Mouse (Mus musculus) T-helper 2 cell (primary cell): ENCODE data around the gene Larp4b.
"Not testable (repeated sequence)": the region's sequence is repeated elsewhere in the genome, so short reads cannot be mapped to it uniquely, and the experiment has no call there.

Source experiments
- in situ Hi-C: fragments of 300-600 bp; cut with MboI, MseI; formaldehyde crosslinking; loops from one replicate; pipeline ENCODE4 v1.15.1; 2025; ENCODE audit warnings: high pct_unique_total_duplicates

The Larp4b gene

DNA sequence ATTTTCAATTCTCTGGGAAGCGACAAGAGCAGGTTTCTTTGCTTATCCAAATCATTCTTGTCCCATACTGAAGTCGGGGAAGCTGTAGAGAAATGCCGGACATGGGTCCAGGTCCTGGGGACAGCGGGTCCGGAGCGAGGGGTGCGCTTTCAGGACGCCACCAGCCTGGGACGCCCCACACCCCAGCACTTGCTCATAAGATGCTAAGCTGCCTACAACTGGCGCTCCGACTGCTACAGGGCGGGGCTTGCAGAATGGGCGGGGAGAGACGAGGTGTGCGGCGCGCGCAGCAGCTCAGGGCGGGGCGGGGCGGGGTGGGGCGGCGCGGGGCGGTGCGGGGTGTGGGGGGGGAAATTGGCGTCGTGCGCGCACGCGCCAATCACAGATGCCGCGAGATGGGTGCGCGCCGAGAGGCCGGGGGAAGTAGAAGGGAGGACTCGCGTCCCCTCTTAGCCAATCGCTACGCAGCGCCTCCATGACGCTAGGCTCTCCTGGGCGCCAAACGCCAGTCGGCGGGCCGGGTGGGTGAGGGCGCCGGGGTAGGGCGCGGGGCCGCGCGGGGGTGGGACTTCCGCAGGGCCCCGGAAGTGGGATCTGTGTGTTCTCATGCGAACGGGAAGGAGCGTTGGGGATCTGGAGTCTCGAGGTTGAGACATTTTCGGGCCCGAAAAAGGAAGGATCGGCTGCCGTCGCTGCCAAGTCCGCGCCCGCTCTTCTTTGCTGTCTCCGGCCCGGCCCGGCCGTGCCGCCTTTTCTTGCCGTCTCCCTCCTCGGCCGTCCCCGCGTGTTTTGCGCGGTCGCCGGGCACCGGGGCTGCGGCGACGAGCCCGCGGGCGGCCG, at the start of gene Larp4b:
TSS of gene Larp4b (plus strand) at position 566 of the 840 bp plus-strand sequence.
- in situ Hi-C loops: loop anchor here (5.0 to 10.0 kb wide), 2 partner anchors 101 to 219 kb away; partner anchors contain the start of gene Wdr37

DNA sequence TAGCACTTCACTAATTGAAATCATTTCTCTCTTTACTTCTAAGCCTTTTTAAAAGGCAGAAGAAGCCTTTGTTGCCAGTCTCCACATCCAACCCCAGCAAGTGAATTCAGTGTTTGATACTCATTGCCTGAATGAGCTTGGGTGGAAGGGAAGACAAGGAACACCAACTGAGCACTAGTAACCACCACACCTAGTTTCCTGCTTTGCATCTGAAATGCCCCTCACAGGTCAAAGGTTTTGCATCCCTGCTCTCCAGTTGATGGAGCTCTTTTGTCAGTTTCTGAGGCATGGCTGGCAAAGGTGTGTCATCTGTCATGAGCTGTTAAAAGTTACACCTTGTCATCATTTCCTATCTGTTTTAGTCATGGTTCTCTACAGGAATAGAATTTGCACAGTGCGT, 49.0 kb upstream of the Larp4b start:
- in situ Hi-C loops: no loop called here

DNA sequence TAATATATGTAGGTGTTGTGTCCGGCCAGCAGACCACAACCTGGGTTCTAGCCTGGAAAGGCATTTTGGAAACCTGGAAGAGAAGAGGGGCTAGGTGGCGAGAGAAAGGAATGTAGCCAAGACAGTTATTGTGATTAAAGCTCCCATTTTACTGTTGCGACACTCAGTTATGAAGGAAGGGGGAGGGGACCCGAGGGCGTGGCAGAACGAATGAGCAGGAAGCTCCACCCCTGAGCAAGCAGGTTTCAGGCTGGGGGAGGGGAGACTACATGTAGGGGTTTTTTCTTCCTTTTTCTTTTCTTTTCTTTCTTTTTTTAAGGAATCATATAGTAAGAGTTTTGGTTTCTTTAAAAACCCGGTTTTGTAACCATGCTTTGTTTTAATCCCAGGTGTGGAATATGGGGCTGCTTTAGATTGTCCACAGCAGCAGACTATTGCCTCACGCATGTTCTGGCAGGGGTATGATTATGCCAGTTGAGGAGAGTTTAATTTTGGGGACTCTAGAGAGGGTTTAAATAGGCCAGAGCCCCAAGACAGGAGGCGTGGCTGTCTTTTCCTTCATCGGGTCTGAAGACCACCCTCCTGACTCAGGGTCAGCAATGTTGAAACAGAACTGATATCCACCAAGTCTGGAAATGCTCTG, 41.5 kb upstream of the Larp4b start:
- in situ Hi-C loops: not testable (repeated sequence)

DNA sequence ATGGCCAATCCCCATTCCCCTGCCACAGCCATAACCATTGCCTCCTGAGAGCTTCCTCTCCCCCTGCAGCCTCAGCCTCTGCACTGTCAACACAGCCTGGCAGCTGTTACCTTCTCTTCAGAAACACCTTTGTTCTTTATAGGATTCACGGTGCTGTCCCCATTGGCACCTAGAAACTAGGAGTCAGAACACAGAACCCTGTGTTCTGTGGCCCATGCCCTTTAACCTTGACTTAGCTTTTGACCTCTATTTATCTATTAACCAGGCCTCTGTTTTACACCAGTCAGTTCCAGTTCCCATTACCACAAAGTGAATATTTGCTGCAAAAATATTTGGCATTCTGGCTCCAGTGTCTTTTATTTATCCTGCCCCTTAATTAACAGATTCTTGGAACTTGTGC, 36.4 kb upstream of the Larp4b start:
- in situ Hi-C loops: no loop called here

- in situ Hi-C loops: no loop called here
These were observed 35.0 kb upstream of the Larp4b start for GRCm38 (mm10) chr13:9058706-9059105.

GRCm38 (mm10) chr13:9061394-9061793, 32.3 kb upstream of the Larp4b start:
- in situ Hi-C loops: loop anchor here (10.0 kb wide), 1 partner anchor 57 kb away; no protein-coding TSS in a partner anchor

- in situ Hi-C loops: loop anchor here (10.0 kb wide), 1 partner anchor 59 kb away; no protein-coding TSS in a partner anchor
These were observed 29.5 kb upstream of the Larp4b start for GRCm38 (mm10) chr13:9064196-9064595.

DNA sequence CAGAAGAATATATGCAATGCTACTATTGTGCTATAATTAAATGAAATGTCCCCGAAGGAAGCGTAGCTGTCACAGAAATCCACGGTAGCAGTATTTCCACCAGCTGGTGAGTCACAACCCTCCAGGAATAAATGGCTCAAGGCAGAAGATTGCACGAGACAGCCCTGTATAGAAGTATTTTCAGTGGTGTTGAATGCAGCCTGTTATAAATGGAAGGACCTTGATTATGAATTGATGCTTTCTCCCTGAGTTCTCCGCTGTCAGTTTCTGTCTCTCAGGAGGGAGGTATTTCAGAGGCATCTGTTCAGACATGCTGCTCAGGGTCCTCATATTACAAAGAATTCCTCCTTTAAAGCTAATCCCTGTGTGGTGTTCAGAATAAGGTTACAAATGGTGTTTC, 27.6 kb upstream of the Larp4b start:
- in situ Hi-C loops: loop anchor here (10.0 kb wide), 1 partner anchor 61 kb away; no protein-coding TSS in a partner anchor

DNA sequence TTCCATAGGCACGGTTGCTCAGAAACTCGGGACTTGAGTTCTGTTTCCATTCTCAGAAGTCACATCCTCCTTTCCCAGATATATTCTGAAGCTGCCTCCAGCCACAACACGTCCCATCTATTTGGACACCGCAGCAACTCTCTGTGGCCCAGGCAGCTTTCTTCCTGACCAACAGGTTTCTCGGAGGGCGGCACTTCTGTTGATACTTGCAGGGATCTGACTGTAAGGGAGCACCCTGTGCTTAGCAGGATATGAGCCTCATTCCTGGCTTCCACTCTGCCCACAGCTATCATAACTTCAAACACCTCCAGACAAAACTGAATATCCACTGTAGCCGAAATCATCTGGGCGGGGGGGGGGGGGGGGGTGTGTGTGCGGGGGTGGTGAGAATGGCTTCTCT, 22.7 kb upstream of the Larp4b start:
- in situ Hi-C loops: no loop called here

DNA sequence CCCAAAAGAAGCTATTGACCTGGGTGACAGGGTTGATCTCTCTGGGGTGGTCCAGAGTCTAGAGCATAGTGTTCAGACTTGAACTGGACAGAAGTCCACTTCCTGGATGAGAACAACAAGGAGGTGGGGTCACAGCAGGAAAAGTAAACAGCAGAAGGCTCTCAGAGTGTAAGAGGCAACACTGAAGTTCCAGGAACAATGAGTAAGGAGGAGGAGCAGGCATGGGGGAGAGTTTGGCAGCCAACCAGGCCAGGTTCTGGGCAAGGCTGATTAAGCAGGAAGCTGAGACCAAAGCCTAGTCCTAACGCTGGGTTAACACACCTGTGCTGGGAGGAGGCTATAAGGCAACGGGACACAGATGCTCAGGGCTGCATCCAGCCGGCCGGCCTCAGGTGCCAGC, 19.9 kb upstream of the Larp4b start:
- in situ Hi-C loops: no loop called here

DNA sequence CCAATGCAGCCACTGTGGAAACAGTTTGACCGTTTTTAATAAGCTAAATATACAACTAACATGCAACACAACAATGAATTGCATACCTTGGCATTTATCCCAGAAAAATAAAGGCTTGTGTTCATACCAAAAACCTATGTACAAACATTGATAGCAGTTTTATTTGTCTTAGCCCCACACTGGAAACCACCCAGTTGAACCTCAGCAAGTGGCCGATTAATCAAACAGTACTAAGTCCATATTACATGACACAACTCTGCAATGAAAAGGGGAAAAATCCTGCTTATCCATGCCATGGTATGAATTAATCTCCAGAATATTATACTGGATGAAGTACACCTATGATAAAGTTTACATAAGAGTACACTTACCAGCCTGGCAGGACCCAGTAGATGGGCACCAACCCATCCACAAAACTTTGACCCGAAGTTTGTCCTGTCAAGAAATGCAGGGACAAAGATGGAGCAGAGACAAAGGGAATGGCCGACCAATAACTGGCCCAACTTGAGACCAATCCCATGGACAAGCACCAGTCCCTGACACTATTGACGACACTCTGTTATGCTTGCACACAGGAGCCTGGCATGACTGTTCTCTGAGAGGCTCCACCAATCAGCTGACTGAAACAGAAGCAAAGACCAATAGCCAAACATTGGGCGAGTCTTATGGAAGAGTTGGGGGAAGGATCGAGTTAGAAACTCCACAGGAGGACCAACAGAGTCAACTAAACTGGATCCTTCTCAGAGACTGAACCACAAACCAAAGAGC, 17.7 kb upstream of the Larp4b start:
- in situ Hi-C loops: no loop called here

DNA sequence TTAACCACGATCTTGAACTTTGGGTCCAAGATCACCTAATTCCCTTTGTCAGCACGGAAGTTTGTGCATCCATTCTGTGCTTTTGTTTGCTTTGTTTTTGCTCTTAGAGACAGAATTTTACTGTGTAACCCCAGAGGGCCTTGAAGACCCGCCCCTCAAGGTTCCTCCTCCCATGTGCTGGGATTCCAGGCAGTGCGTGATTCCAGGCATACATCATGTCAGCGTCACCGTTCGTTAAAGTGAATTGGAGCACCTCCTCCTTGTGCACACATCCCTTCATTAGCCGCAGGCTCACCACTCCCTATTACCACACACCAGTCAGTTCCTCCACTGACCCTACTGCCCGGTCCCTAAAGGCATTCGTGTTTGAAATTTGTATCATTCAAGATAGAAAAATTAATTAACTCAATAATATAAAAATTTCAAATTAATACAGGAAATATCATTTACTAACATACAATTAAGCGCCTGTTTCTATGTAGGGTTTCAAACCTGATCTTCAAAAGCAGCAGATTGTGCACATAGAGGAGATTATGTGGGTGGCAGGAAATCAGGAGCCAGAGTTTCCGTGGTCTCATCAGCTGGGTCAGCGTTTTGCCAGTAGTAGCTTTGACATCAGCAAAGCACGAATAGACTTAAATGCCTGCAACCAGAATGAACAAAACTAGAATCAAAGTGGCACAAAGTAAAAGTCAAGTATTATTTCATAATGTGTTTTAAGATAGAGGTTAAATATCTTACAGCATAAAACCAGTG, 11.4 kb upstream of the Larp4b start:
- in situ Hi-C loops: no loop called here

DNA sequence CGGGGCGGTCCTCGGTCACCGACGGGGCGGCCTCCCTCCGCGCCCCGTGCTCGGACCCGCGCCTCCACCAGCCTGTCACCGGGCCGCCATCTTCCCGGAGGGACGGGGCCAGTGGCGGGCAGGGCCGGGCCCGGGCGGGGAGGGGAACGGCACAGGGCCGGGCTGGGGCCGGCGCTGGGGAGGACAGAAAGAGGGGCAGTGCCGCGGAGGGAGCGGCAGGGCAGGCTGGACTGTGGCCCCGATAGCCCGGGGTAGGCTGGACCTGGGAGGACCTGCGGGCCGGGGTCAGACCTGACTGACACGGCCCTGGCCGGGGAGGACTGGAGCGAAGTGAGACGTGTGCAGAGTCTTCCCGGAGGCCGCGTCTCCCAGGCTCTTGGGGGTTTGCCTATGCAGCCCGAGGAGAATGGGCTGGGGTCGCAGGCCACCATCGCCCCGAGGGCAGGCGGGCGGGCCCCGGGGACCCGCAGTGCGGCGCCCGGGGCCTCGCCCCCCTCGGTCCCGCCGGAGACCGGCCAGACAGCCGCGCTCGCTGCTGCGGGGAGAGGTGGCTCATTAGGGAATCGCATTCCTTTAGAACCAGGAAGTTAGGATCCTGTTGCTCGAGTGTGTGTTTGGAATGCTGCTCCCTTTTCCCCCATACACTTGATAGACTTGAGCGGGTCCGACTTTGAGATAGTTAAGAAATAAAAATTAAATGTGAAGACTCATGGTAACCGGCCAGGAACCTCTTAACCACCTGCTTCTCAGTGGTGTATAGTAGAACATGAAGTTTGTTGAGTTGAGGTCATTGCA, 702 bp downstream of the Larp4b start:
- in situ Hi-C loops: loop anchor here (5.0 to 10.0 kb wide), 2 partner anchors 102 to 220 kb away; partner anchors contain the start of gene Wdr37

DNA sequence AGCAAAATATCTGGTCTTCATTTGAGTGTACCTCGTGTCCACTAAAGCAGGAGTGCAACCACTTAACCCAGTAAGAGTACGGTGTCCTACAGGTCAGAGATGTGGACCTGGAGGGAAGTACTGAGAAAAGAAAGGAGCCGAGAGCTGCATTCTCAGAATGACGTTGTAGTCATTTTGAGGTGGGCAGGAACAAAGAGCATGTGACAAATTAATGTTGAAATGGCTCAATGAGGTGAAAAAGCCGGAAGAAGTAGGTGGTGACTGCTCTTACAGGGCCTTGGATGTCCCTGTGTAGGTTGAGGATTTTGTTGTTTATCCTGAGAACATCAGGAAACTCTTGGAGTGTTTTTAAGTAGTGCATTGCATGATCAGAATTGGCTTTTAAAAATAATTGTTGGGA, 5.6 kb downstream of the Larp4b start:
- in situ Hi-C loops: loop anchor here (10.0 kb wide), 1 partner anchor 224 kb away; the partner anchor contains the start of gene Wdr37

GRCm38 (mm10) chr13:9100517-9100916, 6.8 kb downstream of the Larp4b start:
- in situ Hi-C loops: no loop called here

- in situ Hi-C loops: no loop called here
These were observed 12.6 kb downstream of the Larp4b start for GRCm38 (mm10) chr13:9106246-9106645.

DNA sequence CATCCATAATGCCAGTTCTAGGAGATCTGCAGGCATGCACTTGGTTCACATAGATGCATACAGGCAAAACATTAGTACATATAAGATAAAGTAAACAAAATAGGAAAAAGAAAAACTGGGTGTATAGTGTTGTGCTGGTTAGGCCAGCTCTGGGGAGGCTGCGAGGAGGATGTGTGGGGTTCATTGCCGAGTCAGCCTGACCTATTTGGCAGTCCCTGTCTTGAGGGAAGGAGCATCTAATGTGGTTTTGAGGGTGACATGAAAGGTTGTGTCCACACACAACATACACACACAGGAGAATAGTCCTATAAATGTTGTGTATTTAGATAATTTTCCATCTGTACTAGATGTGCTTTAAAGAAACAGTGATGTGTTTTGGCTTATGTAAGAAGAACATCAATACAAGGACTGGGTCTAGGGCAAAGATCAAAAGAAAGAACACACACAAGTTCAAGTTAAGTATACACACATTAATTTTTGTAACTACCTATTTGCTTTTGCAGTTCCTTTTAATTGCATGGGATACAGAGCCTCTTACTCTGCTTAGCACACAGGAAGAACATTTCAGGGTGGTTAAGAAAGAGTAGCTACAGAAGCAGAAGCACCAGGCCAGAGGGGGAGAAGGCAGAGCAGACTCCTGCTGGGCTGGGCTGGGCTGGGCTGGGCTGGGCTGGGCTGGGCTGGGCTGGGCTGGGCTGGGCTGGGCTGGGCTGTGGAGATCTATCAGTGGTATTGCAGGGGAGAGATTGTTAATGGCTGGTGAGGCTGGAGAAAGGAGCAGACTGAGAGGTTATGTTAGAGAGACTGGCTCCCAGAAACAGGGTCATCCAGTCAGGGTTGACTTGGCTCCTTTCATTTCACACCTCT, 13.5 kb downstream of the Larp4b start:
- in situ Hi-C loops: no loop called here

DNA sequence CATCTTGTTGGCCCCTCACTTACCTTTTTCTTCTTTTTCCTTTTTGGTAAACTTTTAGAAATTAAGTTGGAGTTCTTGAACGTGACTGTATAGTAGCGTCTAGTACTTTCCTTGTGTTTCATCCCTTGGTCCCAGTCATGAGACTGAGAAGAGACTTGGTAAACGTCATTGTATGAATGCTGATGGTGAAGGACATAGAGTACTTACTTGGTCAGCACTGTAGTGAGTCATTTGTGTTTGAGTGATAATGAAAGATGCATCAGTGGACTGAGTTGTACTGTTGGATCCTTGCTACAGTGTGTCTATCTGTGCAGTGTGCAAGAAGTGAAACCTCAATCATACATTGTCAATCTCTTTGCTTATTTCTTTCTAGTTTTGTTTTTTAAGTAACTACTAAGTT, 20.1 kb downstream of the Larp4b start:
- in situ Hi-C loops: no loop called here

DNA sequence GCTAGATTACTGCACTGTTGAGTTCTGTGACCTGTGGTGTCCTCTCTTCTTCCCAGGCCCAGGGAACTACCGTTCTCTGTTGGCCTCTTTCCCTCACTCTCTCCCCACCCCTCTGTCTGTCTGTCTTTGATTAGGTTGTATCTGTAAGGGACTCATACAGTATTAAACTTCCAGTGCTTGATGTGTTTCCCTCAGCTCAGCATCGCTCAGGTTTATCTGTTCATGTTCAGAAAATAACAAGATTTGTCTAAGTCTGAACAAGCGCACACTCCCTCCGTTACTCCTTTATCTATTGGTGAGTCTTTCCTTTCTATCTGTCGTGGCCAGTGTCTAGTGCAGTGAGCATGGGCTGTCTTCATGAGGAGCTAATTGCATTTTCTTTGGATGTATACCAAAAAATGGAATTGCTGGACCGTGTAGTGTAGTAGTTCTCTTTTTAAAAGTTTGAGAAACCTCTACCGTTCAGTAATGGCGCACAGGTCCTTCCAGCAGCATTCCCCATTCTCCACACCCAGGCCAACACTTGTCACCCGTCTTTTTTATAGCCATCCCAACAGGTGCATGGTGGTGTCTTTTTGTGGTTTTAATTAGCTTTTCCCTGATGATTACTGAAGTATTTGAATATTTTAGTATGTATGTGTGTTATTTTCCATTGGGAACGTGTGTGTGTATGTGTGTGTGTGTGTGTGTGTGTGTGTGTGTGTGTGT, 27.3 kb downstream of the Larp4b start:
- in situ Hi-C loops: no loop called here
